Mouse (Mus musculus): Measurements from ENCODE around the gene Abhd13. TPM values are rescaled to one million over a fixed set of nuclear protein-coding genes. Genes with fewer than 3 reads are reported as not detected.

Abhd13 gene
- 10 to 100 TPM; 29.1 to 30.7 TPM for total RNA-seq (2021)

- DNase-seq (ENCODE audit: extremely low spot score in 1 of 2, low spot score in 1 of 2) = peak; percentile 98 to 99
Measured at GRCm38 (mm10) chr8:9977573-9978314, at the start of gene Abhd13, which contains the start of gene Lig4. TSS of gene Abhd13 (plus strand) at chr8:9977707. TSS of gene Lig4 (minus strand) at chr8:9977686.

GRCm38 (mm10) chr8:9929746-9930445 lies 47.6 kb upstream of the Abhd13 start:
- DNase-seq (ENCODE audit: extremely low spot score in 1 of 2, low spot score in 1 of 2) = peak; percentile 17 to 22

GRCm38 (mm10) chr8:9932711-9933110 lies 44.8 kb upstream of the Abhd13 start:
- DNase-seq (ENCODE audit: extremely low spot score in 1 of 2, low spot score in 1 of 2) = no peak

- DNase-seq (ENCODE audit: extremely low spot score in 1 of 2, low spot score in 1 of 2) = peak; percentile 16 to 38
Measured at GRCm38 (mm10) chr8:9934891-9935565, 42.5 kb upstream of the Abhd13 start.

DNA sequence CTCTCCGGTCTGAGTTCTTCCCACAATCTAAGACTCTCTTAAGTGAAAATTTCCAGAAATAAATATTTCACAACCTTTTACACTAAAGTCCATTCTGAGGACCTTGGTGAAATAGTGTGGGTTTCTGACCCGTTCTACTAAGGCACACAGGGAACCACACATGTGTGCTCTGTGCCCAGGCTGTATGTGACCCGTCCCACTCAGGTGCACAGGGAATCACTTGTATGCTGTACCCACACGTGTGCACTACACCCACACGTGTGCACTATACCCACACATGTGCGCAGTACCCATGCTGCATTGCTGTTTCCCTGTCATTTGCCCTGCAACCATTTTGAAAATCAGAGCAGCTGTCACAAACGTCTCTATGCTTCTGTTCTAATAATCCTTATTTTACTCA lies 41.9 kb upstream of the Abhd13 start:
- DNase-seq (ENCODE audit: extremely low spot score in 1 of 2, low spot score in 1 of 2) = no peak

GRCm38 (mm10) chr8:9949134-9949890 lies 28.2 kb upstream of the Abhd13 start:
- DNase-seq (ENCODE audit: extremely low spot score in 1 of 2, low spot score in 1 of 2) = no peak

GRCm38 (mm10) chr8:9958338-9958737 lies 19.2 kb upstream of the Abhd13 start:
- DNase-seq (ENCODE audit: extremely low spot score in 1 of 2, low spot score in 1 of 2) = no peak

DNA sequence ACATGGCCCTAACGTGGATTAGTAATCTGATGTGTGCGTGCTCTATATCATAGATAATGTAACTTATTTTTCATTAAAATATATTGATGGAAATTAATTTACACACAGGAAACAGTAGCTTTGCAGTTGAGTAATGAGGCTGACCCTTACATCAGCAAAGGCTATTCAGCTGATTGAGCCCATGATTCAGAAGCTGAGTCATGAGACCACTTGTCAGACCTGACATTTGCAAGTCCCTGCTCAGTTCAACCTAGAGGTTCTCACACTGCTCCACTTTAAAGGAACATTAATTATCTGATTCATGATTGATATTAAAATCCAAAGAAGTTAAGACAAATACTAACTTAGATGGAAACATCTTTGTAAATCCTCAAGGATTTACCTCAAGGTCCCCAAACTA lies 17.6 kb upstream of the Abhd13 start:
- no peak for DNase-seq (ENCODE audit: extremely low spot score in 1 of 2, low spot score in 1 of 2)

GRCm38 (mm10) chr8:9971866-9972265 lies 5.6 kb upstream of the Abhd13 start:
- no peak for DNase-seq (ENCODE audit: extremely low spot score in 1 of 2, low spot score in 1 of 2)

- no peak for DNase-seq (ENCODE audit: extremely low spot score in 1 of 2, low spot score in 1 of 2)
Measured at GRCm38 (mm10) chr8:9975276-9975675, 2.2 kb upstream of the Abhd13 start.

- DNase-seq (ENCODE audit: extremely low spot score in 1 of 2, low spot score in 1 of 2) = peak; percentile 91 to 94
Measured at GRCm38 (mm10) chr8:9975898-9976611, 1.5 kb upstream of the Abhd13 start.

DNA sequence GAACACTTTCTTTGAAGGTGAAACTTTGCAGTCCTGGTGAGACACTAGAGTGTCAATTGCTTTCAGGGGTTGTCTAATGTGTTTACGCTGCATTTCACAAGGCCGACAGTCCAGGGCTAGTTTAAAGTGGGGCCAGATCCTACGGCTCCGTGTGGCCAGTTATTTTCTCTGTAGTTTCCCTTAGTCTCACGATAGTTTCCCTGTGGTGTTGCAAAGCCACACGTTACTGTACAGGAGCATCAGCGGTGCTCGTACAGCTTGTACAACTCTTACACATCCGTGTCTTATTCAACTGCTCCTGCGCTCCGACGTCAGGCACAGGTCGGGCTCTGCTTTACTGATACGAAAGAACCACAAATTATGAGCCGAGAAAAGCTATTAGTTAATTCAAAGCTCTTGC lies 491 bp upstream of the Abhd13 start:
- no peak for DNase-seq (ENCODE audit: extremely low spot score in 1 of 2, low spot score in 1 of 2)

DNA sequence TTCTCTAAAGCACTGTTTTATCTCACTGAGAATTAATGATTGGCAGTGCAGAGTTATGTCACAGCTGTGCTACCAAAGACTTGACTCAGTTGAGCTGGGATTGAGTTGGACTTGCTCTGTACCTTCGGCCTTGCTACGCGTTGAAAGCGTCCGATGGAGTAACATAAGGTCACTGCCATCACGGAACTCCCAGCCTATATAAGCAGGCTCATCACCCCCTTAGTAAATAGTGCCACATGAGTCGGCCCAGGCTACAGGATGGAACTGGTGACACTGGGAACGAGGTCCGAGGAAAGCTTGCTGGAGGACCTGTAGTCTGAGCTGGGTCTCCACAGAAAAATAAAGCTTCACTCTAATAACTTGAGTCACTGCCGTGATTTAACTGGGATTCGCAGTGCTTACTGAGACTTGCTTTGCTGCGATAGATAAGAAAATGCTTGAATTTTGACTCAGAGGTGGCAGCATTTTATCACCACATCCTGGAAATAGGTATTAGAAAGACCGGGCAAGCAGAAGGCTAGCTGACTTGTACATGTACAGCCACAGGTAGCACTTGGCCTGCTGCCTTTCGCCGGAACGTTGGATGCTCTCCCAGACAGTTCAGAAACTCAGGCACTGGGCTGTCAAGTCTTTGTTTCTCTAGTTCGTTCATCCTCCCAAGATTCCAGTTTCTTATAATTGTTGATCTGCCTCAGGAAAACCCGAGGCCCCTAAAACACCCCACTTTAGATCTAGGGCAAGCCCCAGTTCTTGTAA lies 1.1 kb downstream of the Abhd13 start:
- no peak for DNase-seq (ENCODE audit: extremely low spot score in 1 of 2, low spot score in 1 of 2)

- no peak for DNase-seq (ENCODE audit: extremely low spot score in 1 of 2, low spot score in 1 of 2)
Measured at GRCm38 (mm10) chr8:9979746-9980145, 2.2 kb downstream of the Abhd13 start.

DNA sequence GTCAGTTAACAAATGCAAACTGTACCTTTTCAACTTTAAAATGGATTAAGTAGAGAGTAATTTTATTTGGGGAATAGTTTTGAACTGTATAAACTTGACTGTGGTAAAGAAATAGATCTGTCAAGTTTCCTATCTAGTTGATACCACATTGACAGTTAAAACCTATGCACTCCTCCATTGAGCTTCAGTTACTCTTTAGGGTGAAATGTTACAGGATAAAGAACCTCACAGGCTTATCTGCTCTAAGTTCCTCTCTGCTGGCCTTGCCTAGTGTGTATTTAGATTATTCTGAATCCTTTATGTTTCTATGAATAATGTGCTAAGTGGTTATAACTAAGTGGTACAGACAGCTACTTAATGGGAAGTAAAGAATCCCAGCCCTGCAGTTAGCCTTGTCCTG lies 2.7 kb downstream of the Abhd13 start:
- DNase-seq (ENCODE audit: extremely low spot score in 1 of 2, low spot score in 1 of 2) = no peak

- no peak for DNase-seq (ENCODE audit: extremely low spot score in 1 of 2, low spot score in 1 of 2)
Measured at GRCm38 (mm10) chr8:10004115-10004514, 26.6 kb downstream of the Abhd13 start.

DNA sequence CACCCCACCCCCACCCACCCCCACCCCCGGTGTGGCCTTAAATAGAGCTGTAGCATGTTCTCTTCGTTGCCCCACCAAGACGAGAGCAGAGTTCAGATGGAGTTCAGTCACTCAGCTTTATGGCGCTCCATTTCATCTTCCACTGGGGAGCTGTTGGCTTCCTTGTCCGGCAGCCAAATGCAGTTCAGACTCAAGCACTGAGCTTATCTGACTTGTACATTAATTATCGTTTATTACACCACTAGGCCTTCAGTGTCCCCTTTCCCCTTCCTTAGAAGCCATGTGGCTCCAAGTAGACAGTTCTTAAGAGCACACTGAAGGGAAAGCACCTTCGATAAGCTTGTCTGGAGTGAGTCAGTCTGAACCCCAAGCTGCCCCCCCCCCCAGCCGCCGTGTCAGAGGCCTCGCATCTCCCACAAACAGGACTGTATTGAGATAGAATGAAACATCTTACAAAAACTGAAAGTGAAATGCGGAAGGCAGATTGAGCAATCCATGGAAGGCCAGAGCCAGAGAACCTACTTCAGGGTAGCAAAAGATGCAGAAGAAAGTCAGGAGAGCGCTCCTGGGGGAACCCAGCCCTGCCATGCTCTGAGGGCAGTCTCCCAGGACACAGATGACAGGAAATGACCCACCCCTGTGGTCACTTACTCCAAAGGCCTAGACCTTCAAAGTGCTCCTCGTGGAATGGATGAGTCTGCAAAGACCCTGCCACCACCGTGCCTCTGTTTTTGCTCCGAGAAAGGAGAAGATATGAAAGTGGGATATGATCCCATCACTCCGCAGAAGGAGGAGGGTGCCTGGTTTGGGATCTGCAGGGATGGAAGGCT lies 28.9 kb downstream of the Abhd13 start, which contains the start of gene Tnfsf13b:
Gene Tnfsf13b (plus strand): TSS at position 312 of the 830 bp plus-strand sequence.
- no peak for DNase-seq (ENCODE audit: extremely low spot score in 1 of 2, low spot score in 1 of 2)

DNA sequence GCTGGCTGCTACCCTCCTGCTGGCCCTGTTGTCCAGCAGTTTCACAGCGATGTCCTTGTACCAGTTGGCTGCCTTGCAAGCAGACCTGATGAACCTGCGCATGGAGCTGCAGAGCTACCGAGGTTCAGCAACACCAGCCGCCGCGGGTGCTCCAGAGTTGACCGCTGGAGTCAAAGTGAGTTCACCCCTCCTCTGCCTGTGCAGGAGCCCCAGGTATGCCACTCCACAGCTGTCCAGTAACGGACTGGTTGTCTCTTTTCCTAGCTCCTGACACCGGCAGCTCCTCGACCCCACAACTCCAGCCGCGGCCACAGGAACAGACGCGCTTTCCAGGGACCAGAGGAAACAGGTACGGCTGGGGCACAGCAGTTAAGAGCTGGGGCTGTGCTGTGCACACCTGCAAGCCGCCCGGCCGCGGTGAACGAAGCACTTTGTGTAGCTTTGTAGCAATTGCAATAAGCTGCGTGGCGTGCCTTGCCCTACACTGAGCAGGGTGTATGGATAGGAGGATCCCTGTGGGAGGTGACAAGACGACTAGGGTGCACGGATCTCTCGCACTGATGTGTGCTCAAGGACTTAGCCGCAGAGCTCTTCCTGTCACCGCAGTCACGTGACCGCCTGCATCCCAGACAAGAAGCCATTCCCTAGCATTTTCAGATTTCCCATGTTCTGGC lies 29.6 kb downstream of the Abhd13 start:
- peak; percentile 18 to 30 for DNase-seq (ENCODE audit: extremely low spot score in 1 of 2, low spot score in 1 of 2)
